Mouse (Mus musculus) forebrain, embryonic 11.5 days (tissue): ENCODE measurements around the gene Thsd4. TPM values are rescaled to one million over a fixed set of nuclear protein-coding genes. Genes with fewer than 3 reads are reported as not detected.

Experiments used
- ATAC-seq: fragments of 200-750 bp; cut with Nextera tagmentation; replicated peaks from 2 replicates; pipeline ENCODE4 v1.8.0; 2017; ENCODE audit warnings: moderate TSS enrichment; ENCODE audit not compliant: low FRiP score
- DNase-seq: peaks from one replicate; pipeline ENCODE4 v3.0.0-alpha.2; 2017; ENCODE audit warnings: low spot score
- H3K27ac ChIP-seq: fragments of 300-500 bp; sonication (generic); 2 replicates; pipeline ENCODE4 v1.5.1; 2014; ENCODE audit warnings: low read depth, low read length
- H3K27me3 ChIP-seq: fragments of 300-500 bp; sonication (generic); 2 replicates; pipeline ENCODE4 v1.6.1; 2014; ENCODE audit warnings: mild to moderate bottlenecking, low read length, mixed read lengths; ENCODE audit not compliant: control insufficient read depth, insufficient read depth
- H3K36me3 ChIP-seq: fragments of 300-500 bp; sonication (generic); 2 replicates; pipeline ENCODE4 v1.6.1; 2014; ENCODE audit warnings: mild to moderate bottlenecking, low read length, moderate library complexity, mixed read lengths; ENCODE audit not compliant: control insufficient read depth, insufficient read depth
- H3K4me1 ChIP-seq: fragments of 300-500 bp; sonication (generic); replicated peaks from 2 replicates; pipeline ENCODE4 v1.6.1; 2014; ENCODE audit warnings: low read length, mixed read lengths; ENCODE audit not compliant: control insufficient read depth, insufficient read depth
- H3K4me2 ChIP-seq: fragments of 300-500 bp; sonication (generic); 2 replicates; pipeline ENCODE4 v1.6.1; 2014; ENCODE audit warnings: low read depth, mild to moderate bottlenecking, low read length, moderate library complexity, mixed read lengths; ENCODE audit not compliant: severe bottlenecking
- H3K4me3 ChIP-seq: fragments of 300-500 bp; sonication (generic); 2 replicates; pipeline ENCODE4 v1.5.1; 2014; ENCODE audit warnings: low read depth, low read length
- H3K9ac ChIP-seq: fragments of 300-500 bp; sonication (generic); 2 replicates; pipeline ENCODE4 v1.6.1; 2014; ENCODE audit warnings: low read length
- H3K9me3 ChIP-seq: fragments of 300-500 bp; sonication (generic); 2 replicates; pipeline ENCODE4 v1.6.1; 2016; ENCODE audit warnings: low read length, mixed read lengths; ENCODE audit not compliant: control insufficient read depth
- WGBS: fragments of 180-500 bp; shearing (Covaris S2); extraction: QIAGEN DNeasy Blood & Tissue Kit; methylation state at CpG from one replicate; pipeline ENCODE4 v1.1.7; 2014; 5-methylcytosine and 5-hydroxymethylcytosine counted together
- polyA plus RNA-seq: library from polyadenylated mRNA; unstranded; fragments of >200 nt; fragmentation: Nextera tagmentation; extraction: Ambion mirVana; gene quantifications from 2 replicates; pipeline ENCODE4 v1.2.1, GENCODE M21; 2014

The Thsd4 gene
- polyA plus RNA-seq, 1 experiment from 2014 or later, result 4.6 TPM

- Histone ChIP-seq H3K36me3 (no peaks in the 10 kb centered on the region), H3K4me1 (no peaks in the 10 kb centered on the region), H3K4me3 (no peak overlapping the region), H3K27ac (no peak overlapping the region), H3K27me3 (no peaks in the 10 kb centered on the region), H3K9ac (no peak overlapping the region), H3K4me2 (no peak overlapping the region), H3K9me3 (no peaks in the 10 kb centered on the region)
- no peak for DNase-seq
- no peak for ATAC-seq
- whole genome bisulfite sequencing, result 85% methylated on average over 6 of the region's 6 CpGs
Observed at GRCm38 (mm10) chr9:59949511-59949910, 572.3 kb downstream of the Thsd4 start.

GRCm38 (mm10) chr9:59948691-59949250, 573.1 kb downstream of the Thsd4 start:
- 93% methylated on average over 17 of the region's 17 CpGs for WGBS
- H3K36me3 ChIP-seq, result no peaks in the 10 kb centered on the region
- ATAC-seq (no peak), DNase-seq (no peak)
- no peak overlapping the region for H3K4me2 ChIP-seq
- H3K27me3 ChIP-seq, result no peaks in the 10 kb centered on the region
- H3K9me3 ChIP-seq, result no peaks in the 10 kb centered on the region
- H3K4me3 ChIP-seq, result no peak overlapping the region
- H3K27ac ChIP-seq, result no peak overlapping the region
- no peaks in the 10 kb centered on the region for H3K4me1 ChIP-seq
- no peak overlapping the region for H3K9ac ChIP-seq

GRCm38 (mm10) chr9:59948226-59948625, 573.6 kb downstream of the Thsd4 start:
- H3K4me2 ChIP-seq, result no peak overlapping the region
- no peaks in the 10 kb centered on the region for H3K9me3 ChIP-seq
- WGBS, result 84% methylated on average over 8 of the region's 8 CpGs
- no peaks in the 10 kb centered on the region for H3K4me1 ChIP-seq
- no peak for ATAC-seq
- H3K4me3 ChIP-seq, result no peak overlapping the region
- DNase-seq, result no peak
- H3K27me3 ChIP-seq, result no peaks in the 10 kb centered on the region
- no peak overlapping the region for H3K9ac ChIP-seq
- no peak overlapping the region for H3K27ac ChIP-seq
- H3K36me3 ChIP-seq, result no peaks in the 10 kb centered on the region

GRCm38 (mm10) chr9:59947271-59947670, 574.6 kb downstream of the Thsd4 start:
- WGBS, result 90% methylated on average over 8 of the region's 8 CpGs
- DNase-seq, result no peak
- no peak overlapping the region for H3K9ac ChIP-seq
- no peaks in the 10 kb centered on the region for H3K27me3 ChIP-seq
- no peaks in the 10 kb centered on the region for H3K4me1 ChIP-seq
- H3K36me3 ChIP-seq, result no peaks in the 10 kb centered on the region
- H3K4me2 ChIP-seq, result no peak overlapping the region
- H3K4me3 ChIP-seq, result no peak overlapping the region
- H3K9me3 ChIP-seq, result no peaks in the 10 kb centered on the region
- no peak for ATAC-seq
- no peak overlapping the region for H3K27ac ChIP-seq

GRCm38 (mm10) chr9:59945241-59945640, 576.6 kb downstream of the Thsd4 start:
- no peak overlapping the region for H3K4me3 ChIP-seq
- WGBS, result 77% methylated on average over 3 of the region's 3 CpGs
- ATAC-seq (no peak), DNase-seq (no peak)
- H3K9ac ChIP-seq, result no peak overlapping the region
- no peaks in the 10 kb centered on the region for H3K27me3 ChIP-seq
- no peaks in the 10 kb centered on the region for H3K36me3 ChIP-seq
- no peak overlapping the region for H3K27ac ChIP-seq
- no peaks in the 10 kb centered on the region for H3K4me1 ChIP-seq
- no peaks in the 10 kb centered on the region for H3K9me3 ChIP-seq
- H3K4me2 ChIP-seq, result no peak overlapping the region

GRCm38 (mm10) chr9:59943826-59944225, 578.0 kb downstream of the Thsd4 start:
- Histone ChIP-seq H3K4me2 (no peak overlapping the region), H3K36me3 (no peaks in the 10 kb centered on the region), H3K27me3 (no peaks in the 10 kb centered on the region), H3K4me3 (no peak overlapping the region), H3K27ac (no peak overlapping the region), H3K9me3 (no peaks in the 10 kb centered on the region), H3K9ac (no peak overlapping the region), H3K4me1 (no peaks in the 10 kb centered on the region)
- DNase-seq (no peak), ATAC-seq (no peak)
- 88% methylated on average over 6 of the region's 6 CpGs for WGBS

GRCm38 (mm10) chr9:59942501-59943085, 579.3 kb downstream of the Thsd4 start:
- Histone ChIP-seq H3K4me1 (no peaks in the 10 kb centered on the region), H3K27ac (no peak overlapping the region), H3K9me3 (no peaks in the 10 kb centered on the region), H3K4me2 (no peak overlapping the region), H3K9ac (no peak overlapping the region), H3K4me3 (no peak overlapping the region), H3K27me3 (no peaks in the 10 kb centered on the region), H3K36me3 (no peaks in the 10 kb centered on the region)
- no peak for ATAC-seq
- no peak for DNase-seq
- WGBS, result 75% methylated on average over 5 of the region's 5 CpGs

GRCm38 (mm10) chr9:59941885-59942350, 579.9 kb downstream of the Thsd4 start:
- WGBS, result 81% methylated on average over 9 of the region's 9 CpGs
- Histone ChIP-seq H3K4me2 (no peak overlapping the region), H3K36me3 (no peaks in the 10 kb centered on the region), H3K27me3 (no peaks in the 10 kb centered on the region), H3K9ac (no peak overlapping the region), H3K9me3 (no peaks in the 10 kb centered on the region), H3K27ac (no peak overlapping the region), H3K4me3 (no peak overlapping the region), H3K4me1 (no peaks in the 10 kb centered on the region)
- DNase-seq (no peak), ATAC-seq (no peak)
